Mouse (Mus musculus): ENCODE measurements around the gene Cracr2a.
"Not testable (repeated sequence)": the region's sequence is repeated elsewhere in the genome, so short reads cannot be mapped to it uniquely, and the experiment has no call there.

Gene Cracr2a

DNA sequence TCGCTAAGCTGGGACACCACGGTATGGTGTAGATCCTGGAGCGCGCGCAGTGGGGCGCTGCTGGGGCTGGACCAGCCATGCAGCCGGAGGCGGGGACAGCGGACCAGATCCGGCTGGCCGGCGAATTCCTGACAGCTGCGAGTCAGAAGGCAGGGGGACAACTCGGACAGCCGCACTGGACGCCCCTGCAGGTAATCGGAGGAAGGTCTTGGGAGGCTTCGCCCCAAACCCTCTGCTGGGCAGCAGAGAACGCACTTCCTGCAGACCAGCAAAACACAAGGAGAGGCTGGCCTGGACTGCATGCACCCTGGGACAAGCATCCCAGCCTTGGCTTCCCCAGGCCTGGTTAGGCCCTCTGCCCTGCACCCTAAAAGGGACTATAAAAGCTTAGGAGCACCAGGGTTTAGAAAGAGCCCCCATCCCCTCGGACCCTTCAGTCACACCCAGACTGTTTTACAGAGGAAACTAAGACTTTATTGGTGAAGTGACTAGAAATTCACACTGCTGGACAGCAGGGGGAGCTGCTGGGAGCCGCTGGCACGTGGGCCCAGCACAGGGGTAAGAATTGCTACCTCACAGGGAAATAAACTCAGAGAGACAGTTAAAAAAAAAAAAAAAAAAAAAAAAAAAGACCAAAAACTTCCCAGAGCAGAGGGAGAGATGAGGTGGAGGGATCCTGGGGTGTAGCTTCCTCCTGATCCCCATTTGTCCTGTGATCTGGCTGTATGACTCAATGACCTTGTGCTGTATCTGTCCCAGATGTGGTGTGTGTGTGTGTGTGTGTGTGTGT lies at the start of gene Cracr2a:
Gene Cracr2a, plus strand, starts transcription at position 108 of the 790 bp plus-strand sequence.
- in situ Hi-C loops (cut with MboI, MseI) = no loop called here

GRCm38 (mm10) chr6:127513776-127514175 lies 47.4 kb upstream of the Cracr2a start:
- in situ Hi-C loops (cut with MboI, MseI) = not testable (repeated sequence)

DNA sequence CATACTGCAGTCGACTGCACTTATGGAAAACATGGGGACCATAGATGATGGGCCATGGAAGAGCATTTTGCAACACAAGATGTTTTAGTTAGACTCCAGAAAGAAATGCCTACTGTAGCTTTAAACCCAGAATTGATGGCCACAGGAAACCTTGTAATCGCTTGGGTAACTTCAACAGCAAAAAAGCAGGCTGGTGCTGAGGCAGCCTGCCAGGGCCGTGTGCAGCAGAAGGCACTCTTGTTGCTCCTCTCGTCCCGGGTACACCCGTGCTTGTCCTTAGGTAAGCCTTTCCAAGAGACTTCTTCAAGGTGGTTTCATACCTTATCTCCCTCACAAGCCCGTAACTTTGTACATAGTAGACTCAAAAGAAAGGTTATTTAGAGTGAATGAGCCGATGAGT lies 40.0 kb upstream of the Cracr2a start:
- in situ Hi-C loops (cut with MboI, MseI) = loop anchor here (10.0 kb wide), 1 partner anchor 424 kb away; no protein-coding TSS in a partner anchor

- in situ Hi-C loops (cut with MboI, MseI) = loop anchor here (10.0 kb wide), 1 partner anchor 422 kb away; no protein-coding TSS in a partner anchor
Measured at GRCm38 (mm10) chr6:127522326-127522725, 38.8 kb upstream of the Cracr2a start.

- in situ Hi-C loops (cut with MboI, MseI) = loop anchor here (10.0 kb wide), 1 partner anchor 420 kb away; no protein-coding TSS in a partner anchor
Measured at GRCm38 (mm10) chr6:127524442-127524841, 36.7 kb upstream of the Cracr2a start.

- in situ Hi-C loops (cut with MboI, MseI) = loop anchor here (10.0 kb wide), 1 partner anchor 416 kb away; no protein-coding TSS in a partner anchor
Measured at GRCm38 (mm10) chr6:127528625-127529024, 32.5 kb upstream of the Cracr2a start.

- in situ Hi-C loops (cut with MboI, MseI) = loop anchor here (10.0 kb wide), 1 partner anchor 415 kb away; no protein-coding TSS in a partner anchor
Measured at GRCm38 (mm10) chr6:127529451-127529850, 31.7 kb upstream of the Cracr2a start.

GRCm38 (mm10) chr6:127530206-127530605 lies 30.9 kb upstream of the Cracr2a start:
- in situ Hi-C loops (cut with MboI, MseI) = no loop called here

GRCm38 (mm10) chr6:127531412-127532205 lies 29.5 kb upstream of the Cracr2a start:
- in situ Hi-C loops (cut with MboI, MseI) = no loop called here

DNA sequence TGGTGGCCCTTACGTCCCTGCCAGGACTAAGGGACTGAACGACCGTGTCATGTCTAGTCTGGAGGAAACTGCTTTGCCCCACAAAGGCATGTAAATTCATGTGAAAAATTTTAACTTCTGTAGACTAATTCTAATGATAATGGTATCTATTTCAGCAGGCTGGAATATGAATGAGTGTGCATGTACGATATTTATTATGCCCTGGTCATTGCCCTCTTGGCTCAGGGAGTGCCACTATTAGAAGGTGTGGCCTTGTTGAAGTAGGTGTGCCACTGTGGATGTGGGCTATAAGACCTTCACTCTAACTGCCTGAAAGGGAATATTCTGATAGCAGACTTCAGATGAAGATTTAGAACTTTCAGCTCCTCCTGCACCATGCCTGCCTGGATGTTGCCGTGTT lies 28.8 kb upstream of the Cracr2a start:
- in situ Hi-C loops (cut with MboI, MseI) = no loop called here

DNA sequence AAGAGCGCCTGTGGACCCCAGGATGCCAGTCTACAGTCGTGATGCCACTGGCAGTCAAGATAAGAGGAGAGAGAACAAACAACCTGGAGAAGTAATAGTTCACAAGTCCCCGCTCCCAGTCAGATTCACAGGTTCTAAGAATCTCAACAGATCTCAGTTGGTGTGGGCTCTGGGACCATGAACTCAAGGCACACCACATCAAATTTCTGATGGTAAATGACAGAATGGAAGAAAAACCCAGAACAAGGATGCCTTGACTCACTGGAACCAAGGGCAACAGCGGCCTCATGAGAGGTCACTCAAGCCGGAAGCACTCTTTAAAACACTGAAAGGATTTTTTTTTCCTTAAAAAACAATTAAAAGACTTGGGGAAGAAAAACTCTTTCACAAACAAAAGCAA lies 27.4 kb upstream of the Cracr2a start:
- in situ Hi-C loops (cut with MboI, MseI) = no loop called here

- in situ Hi-C loops (cut with MboI, MseI) = no loop called here
Measured at GRCm38 (mm10) chr6:127537035-127537434, 24.1 kb upstream of the Cracr2a start.

GRCm38 (mm10) chr6:127538118-127538517 lies 23.0 kb upstream of the Cracr2a start:
- in situ Hi-C loops (cut with MboI, MseI) = no loop called here

- in situ Hi-C loops (cut with MboI, MseI) = no loop called here
Measured at GRCm38 (mm10) chr6:127539226-127539625, 21.9 kb upstream of the Cracr2a start.

DNA sequence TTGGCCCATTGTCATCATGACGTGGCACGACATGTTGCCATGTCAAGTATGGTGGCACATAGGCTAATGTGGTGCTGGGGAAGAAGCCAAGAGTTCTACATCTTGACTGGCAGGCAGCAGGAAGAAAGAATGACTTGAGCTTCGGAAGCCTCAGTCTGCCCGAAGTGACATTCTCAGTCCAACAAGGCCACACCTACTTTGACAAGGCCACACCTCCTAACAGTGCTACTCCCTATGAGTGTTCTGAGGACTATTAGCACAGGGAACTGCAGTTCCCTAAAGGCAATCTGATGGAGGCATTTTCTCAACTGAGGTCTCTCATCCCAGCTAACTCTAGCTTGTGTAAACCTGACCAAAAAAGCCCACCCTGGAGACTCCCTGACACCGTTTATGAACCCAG lies 21.5 kb upstream of the Cracr2a start:
- in situ Hi-C loops (cut with MboI, MseI) = loop anchor here (5.0 kb wide), 1 partner anchor 53 kb away; no protein-coding TSS in a partner anchor

DNA sequence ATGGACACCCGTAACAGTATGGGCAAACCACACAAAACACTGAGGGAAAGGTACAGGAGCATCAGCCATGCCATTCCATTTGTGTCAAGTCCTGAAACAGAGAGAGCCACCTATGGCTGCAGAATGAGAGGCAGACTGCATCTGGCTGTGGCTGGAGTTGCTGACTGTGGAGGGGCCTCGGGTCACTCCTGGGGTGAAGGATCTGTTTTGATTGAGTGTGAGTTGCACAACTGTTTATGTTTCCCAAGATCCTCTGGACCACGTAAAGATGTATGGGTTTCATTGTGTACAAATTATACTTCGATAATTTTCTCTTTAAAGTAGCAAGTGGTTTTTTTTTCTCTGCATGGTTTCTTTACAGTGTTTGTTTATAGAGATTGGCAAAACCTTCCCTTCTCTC lies 20.6 kb upstream of the Cracr2a start:
- in situ Hi-C loops (cut with MboI, MseI) = loop anchor here (5.0 kb wide), 1 partner anchor 52 kb away; no protein-coding TSS in a partner anchor

GRCm38 (mm10) chr6:127541617-127542374 lies 19.3 kb upstream of the Cracr2a start:
- in situ Hi-C loops (cut with MboI, MseI) = loop anchor here (5.0 kb wide), 1 partner anchor 51 kb away; no protein-coding TSS in a partner anchor

DNA sequence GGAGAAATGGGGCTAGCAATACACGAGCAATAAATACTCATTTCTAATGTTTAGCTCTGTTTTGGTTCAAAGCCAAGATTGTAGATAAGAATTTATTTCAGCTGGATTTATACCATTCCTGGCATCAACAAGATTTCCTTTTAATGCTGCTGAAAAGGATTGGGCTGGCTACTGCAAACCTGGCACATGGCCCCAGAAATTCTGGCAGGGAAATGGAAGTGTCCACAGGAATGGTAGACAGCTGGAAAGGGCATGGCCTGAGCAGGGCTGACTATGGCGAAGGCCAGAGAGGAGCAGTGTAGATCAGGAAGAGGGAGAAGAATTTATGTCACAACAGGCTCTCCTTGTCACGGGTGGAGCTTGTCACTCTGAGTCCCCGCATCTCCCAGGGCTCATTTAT lies 14.5 kb upstream of the Cracr2a start:
- in situ Hi-C loops (cut with MboI, MseI) = no loop called here

DNA sequence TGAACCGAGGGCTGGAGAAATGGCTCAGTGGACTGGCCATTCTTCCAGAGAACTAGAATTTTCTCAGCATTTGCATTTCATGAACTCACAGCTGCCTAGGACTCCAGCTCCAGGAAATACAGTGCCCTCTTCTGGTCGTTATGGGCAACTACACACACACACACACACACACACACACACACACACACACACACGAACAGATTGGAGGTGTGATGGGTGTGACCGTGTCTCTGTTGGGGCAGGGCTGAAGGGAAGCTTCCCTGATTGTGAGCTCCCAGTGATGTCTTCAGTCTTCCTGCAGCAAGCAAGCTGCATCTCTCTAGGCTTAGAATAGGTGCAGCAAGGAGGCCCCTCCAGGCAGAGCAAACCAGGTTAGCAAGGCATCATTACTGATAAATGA lies 8.2 kb upstream of the Cracr2a start:
- in situ Hi-C loops (cut with MboI, MseI) = no loop called here

DNA sequence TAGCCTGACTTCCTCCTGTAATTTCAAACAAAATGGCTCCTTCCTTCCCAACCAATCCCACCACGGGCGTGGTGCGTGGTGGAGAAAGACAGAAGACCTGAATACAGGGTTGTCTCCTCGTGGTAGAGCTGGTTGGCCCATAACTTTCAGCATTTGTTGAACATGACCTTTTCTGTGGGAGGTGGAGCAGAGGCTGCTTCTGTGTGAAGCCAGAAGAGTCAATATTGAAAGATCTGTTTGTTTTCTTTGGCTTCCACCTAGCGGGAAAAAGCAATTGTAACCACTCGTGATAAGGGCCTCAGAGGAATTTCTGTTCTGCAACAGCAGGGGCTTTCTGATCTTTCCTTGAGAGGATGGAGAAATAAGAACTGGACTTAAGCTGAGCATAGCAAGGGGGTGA lies 5.6 kb upstream of the Cracr2a start:
- in situ Hi-C loops (cut with MboI, MseI) = no loop called here

GRCm38 (mm10) chr6:127560872-127561230 lies 287 bp upstream of the Cracr2a start:
- in situ Hi-C loops (cut with MboI, MseI) = no loop called here

DNA sequence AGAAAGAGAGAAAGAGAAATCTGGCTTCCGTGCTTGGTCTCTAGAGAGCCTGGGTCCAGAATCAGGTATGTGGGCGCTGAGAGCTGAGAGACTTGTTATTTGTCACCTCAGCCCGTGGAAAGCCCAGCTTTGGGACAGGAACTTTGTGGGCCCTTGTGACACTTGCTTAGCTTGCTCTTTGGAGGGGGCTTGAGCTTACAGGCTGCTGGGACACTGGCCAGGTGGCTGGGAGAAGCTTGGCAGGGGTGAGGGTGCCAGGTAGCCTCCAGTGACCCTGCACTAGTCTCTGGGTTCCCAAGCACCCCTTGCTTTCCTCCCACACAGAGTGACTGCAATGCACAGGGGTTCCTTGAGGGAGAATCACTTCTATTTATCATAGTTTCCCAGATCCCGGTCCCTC lies 2.4 kb downstream of the Cracr2a start:
- in situ Hi-C loops (cut with MboI, MseI) = no loop called here
